12 mouse cellular contexts compared by ENCODE assay signal in genomic region chr12:85170284-85170947, GRCm38 (mm10). TPM values are rescaled to one million over a fixed set of nuclear protein-coding genes. Genes with fewer than 3 reads are reported as not detected.
DNase-seq lines count a peak whose midpoint lies in the region; ATAC-seq lines count a peak whose summit lies in the region.
"Had no signal": no experiment of that assay in that cellular context is flagged by ENCODE, and none has a peak within 500 bp of the region (broad histone marks: within the 10 kb centered on the region; RNA-seq: fewer than 3 reads in every experiment).

No protein-coding gene starts in this region.

- peaks cover 12% of the 10 kb centered on the region; the same call in 1 of the 2 replicates for H3K36me3 ChIP-seq in kidney, embryonic 15.5 days
- 0 out of 2 replicates have a peak, but pooled peaks cover 2% of the 10 kb centered on the region for H3K36me3 ChIP-seq in heart, embryonic 16.5 days (ENCODE audit: control insufficient read depth, insufficient read depth)

- no peaks in the 10 kb centered on the region for H3K27me3 ChIP-seq in kidney, embryonic 15.5 days
- no peaks in the 10 kb centered on the region for H3K27me3 ChIP-seq in heart, embryonic 16.5 days (ENCODE audit: control insufficient read depth, insufficient read depth, low read length)

- no peaks in the 10 kb centered on the region for H3K9me3 ChIP-seq in kidney, embryonic 15.5 days (replicated peaks)
- H3K9me3 ChIP-seq in heart, embryonic 16.5 days (replicated peaks; ENCODE audit: control insufficient read depth, low read length), result no peaks in the 10 kb centered on the region
- H3K9me3 ChIP-seq: limb, embryonic 12.5 days had no signal

- WGBS in kidney, embryonic 15.5 days, result 85% methylated on average over 11 of the region's 11 CpGs
- WGBS in heart, embryonic 16.5 days, result 72% methylated on average over 11 of the region's 11 CpGs

- intact Hi-C loops in left cerebral cortex, postnatal 36 days (cut with DNase I), result loop anchor here (2.0 to 5.0 kb wide), 2 partner anchors 47 to 134 kb away; partner anchors contain the start of gene Eif2b2

- no peak overlapping the region for H3K4me3 ChIP-seq in kidney, embryonic 15.5 days (replicated peaks)
- H3K4me3 ChIP-seq in heart, embryonic 16.5 days (ENCODE audit: low read length), result no peak overlapping the region
- H3K4me3 ChIP-seq: limb, embryonic 12.5 days had no signal

- 0 out of 2 replicates have a peak, but pooled peaks have one; percentile 24 for ATAC-seq in frontal cortex, adult (ENCODE audit: low TSS enrichment)
- no peak for ATAC-seq in kidney, embryonic 15.5 days (replicated peaks; ENCODE audit: low FRiP score)
- ATAC-seq in heart, embryonic 16.5 days (replicated peaks; ENCODE audit: extremely low read depth, insufficient read depth, low FRiP score), result peak; percentile 21; the same call in 1 of the 2 replicates

- no peak overlapping the region for H3K9ac ChIP-seq in kidney, embryonic 15.5 days
- H3K9ac ChIP-seq in heart, embryonic 16.5 days (ENCODE audit: low read length), result no peak overlapping the region

- H3K27ac ChIP-seq in kidney, embryonic 15.5 days, result no peak overlapping the region
- no peak overlapping the region for H3K27ac ChIP-seq in heart, embryonic 16.5 days (ENCODE audit: low read length)
- H3K27ac ChIP-seq: kidney, postnatal 0 days; limb, embryonic 12.5 days had no signal

- no peak for DNase-seq in frontal cortex, postnatal 14 days (ENCODE audit: low spot score in 2 of 2)
- DNase-seq in kidney, postnatal 25 days, result peak; percentile 48 to 79
- DNase-seq in cerebellum, adult 9-10 months, result peak; percentile 52
- no peak for DNase-seq in left cerebral cortex, postnatal 36 days (ENCODE audit: low spot score in 2 of 2)
- no peak for DNase-seq in lung, postnatal 14 days
- DNase-seq: lung, postnatal 4 days had no signal

- H3K4me2 ChIP-seq in kidney, embryonic 15.5 days, result no peak overlapping the region
- H3K4me2 ChIP-seq in heart, embryonic 16.5 days (ENCODE audit: low read depth, low read length), result no peak overlapping the region

- H3K4me1 ChIP-seq in kidney, embryonic 15.5 days, result peaks cover 20% of the 10 kb centered on the region
- peaks cover 29% of the 10 kb centered on the region for H3K4me1 ChIP-seq in heart, embryonic 16.5 days (ENCODE audit: control insufficient read depth, insufficient read depth, low read length)

RNA-seq across cellular contexts. Expression of gene Pgf, which starts 7.2 kb away (rescaled TPM):
- 15.9 and 18.8 TPM in 2 replicates for polyA plus RNA-seq in kidney, embryonic 15.5 days (2015; fragmentation: Nextera tagmentation; extraction: Ambion mirVana)
- 8.2 and 9.2 TPM in 2 replicates for polyA plus RNA-seq in heart, embryonic 16.5 days (2015; fragmentation: Nextera tagmentation; extraction: Ambion mirVana)
- total RNA-seq in left cerebral cortex, postnatal 36 days (2021), result 1 to 10 TPM; 2.7 to 2.8 TPM
- total RNA-seq: neutrophil, adult 5-6 weeks had no signal

RNA-seq across cellular contexts. Expression of gene Rps6kl1, which starts 19.4 kb away (rescaled TPM):
- 1.0 and 1.4 TPM in 2 replicates for polyA plus RNA-seq in kidney, embryonic 15.5 days (2015; fragmentation: Nextera tagmentation; extraction: Ambion mirVana)
- polyA plus RNA-seq in heart, embryonic 16.5 days (2015; fragmentation: Nextera tagmentation; extraction: Ambion mirVana), result 1.6 and 2.5 TPM in 2 replicates
- total RNA-seq in left cerebral cortex, postnatal 36 days (2021), result 10 to 100 TPM; 35.8 to 39.1 TPM
- total RNA-seq: neutrophil, adult 5-6 weeks had no signal

RNA-seq across cellular contexts. Expression of gene Eif2b2, which starts 48.9 kb away (rescaled TPM):
- polyA plus RNA-seq in kidney, embryonic 15.5 days (2015; fragmentation: Nextera tagmentation; extraction: Ambion mirVana), result 98.7 and 105 TPM in 2 replicates
- polyA plus RNA-seq in heart, embryonic 16.5 days (2015; fragmentation: Nextera tagmentation; extraction: Ambion mirVana), result 57.6 and 68.6 TPM in 2 replicates
- total RNA-seq in left cerebral cortex, postnatal 36 days (2021), result 10 to 100 TPM; 63.0 to 76.6 TPM

RNA-seq across cellular contexts. Expression of gene Dlst, which starts 59.8 kb away (rescaled TPM):
- polyA plus RNA-seq in kidney, embryonic 15.5 days (2015; fragmentation: Nextera tagmentation; extraction: Ambion mirVana), result 120 and 123 TPM in 2 replicates
- polyA plus RNA-seq in heart, embryonic 16.5 days (2015; fragmentation: Nextera tagmentation; extraction: Ambion mirVana), result 254 and 264 TPM in 2 replicates
- 100 to 1,000 TPM; 144 to 163 TPM for total RNA-seq in left cerebral cortex, postnatal 36 days (2021)

RNA-seq across cellular contexts. Expression of gene Prox2, which starts 59.9 kb away (rescaled TPM):
- 3.4 and 4.2 TPM in 2 replicates for polyA plus RNA-seq in kidney, embryonic 15.5 days (2015; fragmentation: Nextera tagmentation; extraction: Ambion mirVana)
- polyA plus RNA-seq in heart, embryonic 16.5 days (2015; fragmentation: Nextera tagmentation; extraction: Ambion mirVana), result 1.8 and 2.4 TPM in 2 replicates
- 1 to 10 TPM; 1.8 to 2.8 TPM for total RNA-seq in left cerebral cortex, postnatal 36 days (2021)

Comparison
In these comparisons a context has a peak if more than half of its experiments do, and no peak if none do; other contexts are left out.
1. DNase-seq: peak in kidney, postnatal 25 days (2 of 2) and cerebellum, adult 9-10 months (single experiment); none in frontal cortex, postnatal 14 days (0 of 2), left cerebral cortex, postnatal 36 days (0 of 2) and lung, postnatal 14 days (single experiment).